Mouse (Mus musculus): ENCODE data around the gene Atp10a.

GRCm38 (mm10) chr7:58641916-58642315, 14.1 kb upstream of the Atp10a start:
- TF ChIP-seq CTCF (IDR thresholded peaks at IDR 0.05; ENCODE audit: extremely low read depth, insufficient read length, insufficient replicate concordance, low read depth, low read length) (no peak), POLR2A (IDR thresholded peaks at IDR 0.05; ENCODE audit: low read depth, low read length) (no peak)
